Mouse (Mus musculus) embryo, embryonic 11.5 days (tissue): ENCODE measurements around the gene Ccno.
A peak's percentile ranks its signal among the peaks of the same experiment; 100 is the strongest.

Source experiments
- DNase-seq: peaks from one replicate; pipeline ENCODE4 v3.0.0-alpha.2; 2012; ENCODE audit warnings: low read depth, low spot score

The Ccno gene

GRCm38 (mm10) chr13:112987532-112987943 lies at the start of gene Ccno:
Gene Ccno (plus strand): TSS chr13:112987802.
- DNase-seq, result peak; percentile 84

GRCm38 (mm10) chr13:112938130-112938529 lies 49.5 kb upstream of the Ccno start:
- no peak for DNase-seq

GRCm38 (mm10) chr13:112941879-112942330 lies 45.7 kb upstream of the Ccno start:
- DNase-seq, result no peak

DNA sequence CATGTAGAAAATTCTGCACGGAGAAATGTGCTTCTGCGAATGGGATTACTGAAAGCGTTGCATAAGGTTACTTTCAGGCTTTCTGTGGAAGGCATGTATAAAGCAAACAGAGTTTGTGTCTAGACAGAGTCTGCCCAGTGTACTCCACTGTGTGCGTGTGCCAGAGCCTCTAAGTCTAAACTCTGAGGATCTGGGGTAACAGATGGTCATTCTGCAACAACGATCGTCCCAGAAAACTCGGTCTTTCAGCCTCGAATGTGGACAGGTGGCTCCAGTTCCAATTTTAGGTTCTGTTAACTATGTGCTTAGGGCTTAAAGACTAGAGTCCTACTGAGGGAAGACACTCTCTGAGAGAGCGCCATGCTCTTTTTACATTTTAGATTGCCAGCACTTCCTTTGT lies 42.3 kb upstream of the Ccno start:
- no peak for DNase-seq

GRCm38 (mm10) chr13:112945900-112946299 lies 41.7 kb upstream of the Ccno start:
- DNase-seq, result no peak

DNA sequence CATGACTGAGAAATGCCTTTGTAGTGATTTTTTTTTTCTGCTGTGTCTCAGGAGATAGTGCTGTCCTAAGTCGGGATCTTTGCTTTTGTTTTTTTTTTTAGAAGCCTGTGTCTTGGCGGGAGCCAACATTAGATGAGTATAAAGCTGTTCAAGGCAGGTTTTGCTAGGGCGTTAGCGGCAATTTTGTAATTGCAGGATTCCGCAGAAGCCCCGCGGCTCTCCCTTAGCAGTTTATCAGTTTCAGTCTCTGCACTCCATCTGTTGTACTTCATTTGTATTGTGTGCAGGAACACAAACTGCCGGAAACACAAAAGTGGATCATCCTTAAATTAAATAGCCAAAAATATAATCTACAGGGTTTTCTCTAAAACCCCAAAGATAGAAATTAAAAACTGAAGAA lies 33.5 kb upstream of the Ccno start:
- DNase-seq, result no peak

DNA sequence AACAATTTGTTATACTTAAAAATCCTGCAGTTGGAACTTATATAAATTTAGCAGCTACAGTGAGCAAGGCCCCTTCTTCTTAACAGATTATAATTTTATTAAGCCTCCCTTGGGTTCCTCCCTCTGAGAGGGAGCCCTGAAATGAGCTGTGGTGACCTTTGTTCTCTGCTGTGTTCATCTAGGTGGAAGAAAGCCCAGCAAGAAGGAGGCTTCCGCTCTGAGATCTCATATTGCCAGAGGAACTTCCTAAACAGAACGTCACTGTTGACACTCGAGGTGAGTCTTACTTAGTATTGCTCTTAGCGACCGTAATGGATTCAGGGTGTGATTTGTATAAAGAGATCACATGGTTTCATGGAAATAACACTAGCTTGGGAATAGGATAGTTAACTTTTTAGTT lies 24.5 kb upstream of the Ccno start:
- no peak for DNase-seq

DNA sequence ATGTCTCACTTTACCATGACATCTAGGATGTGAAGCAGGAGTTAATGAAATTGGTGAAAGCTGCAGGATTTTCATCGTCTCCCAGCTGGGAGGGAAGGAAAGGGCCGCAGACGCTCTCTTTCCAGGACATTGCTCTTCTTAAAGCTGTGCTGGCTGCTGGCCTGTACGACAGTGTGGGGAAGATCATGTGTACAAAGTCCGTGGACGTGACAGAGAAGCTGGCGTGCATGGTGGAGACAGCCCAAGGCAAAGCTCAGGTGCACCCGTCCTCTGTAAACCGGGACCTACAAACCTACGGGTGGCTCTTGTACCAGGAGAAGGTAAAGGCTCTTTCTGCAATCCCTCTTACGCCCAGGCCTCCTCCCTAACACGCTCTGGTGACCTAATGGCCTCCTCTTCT lies 23.2 kb upstream of the Ccno start:
- DNase-seq, result no peak

- DNase-seq, result no peak
Observed at GRCm38 (mm10) chr13:112967267-112967666, 20.3 kb upstream of the Ccno start.

- no peak for DNase-seq
Observed at GRCm38 (mm10) chr13:112976720-112977119, 10.9 kb upstream of the Ccno start.

DNA sequence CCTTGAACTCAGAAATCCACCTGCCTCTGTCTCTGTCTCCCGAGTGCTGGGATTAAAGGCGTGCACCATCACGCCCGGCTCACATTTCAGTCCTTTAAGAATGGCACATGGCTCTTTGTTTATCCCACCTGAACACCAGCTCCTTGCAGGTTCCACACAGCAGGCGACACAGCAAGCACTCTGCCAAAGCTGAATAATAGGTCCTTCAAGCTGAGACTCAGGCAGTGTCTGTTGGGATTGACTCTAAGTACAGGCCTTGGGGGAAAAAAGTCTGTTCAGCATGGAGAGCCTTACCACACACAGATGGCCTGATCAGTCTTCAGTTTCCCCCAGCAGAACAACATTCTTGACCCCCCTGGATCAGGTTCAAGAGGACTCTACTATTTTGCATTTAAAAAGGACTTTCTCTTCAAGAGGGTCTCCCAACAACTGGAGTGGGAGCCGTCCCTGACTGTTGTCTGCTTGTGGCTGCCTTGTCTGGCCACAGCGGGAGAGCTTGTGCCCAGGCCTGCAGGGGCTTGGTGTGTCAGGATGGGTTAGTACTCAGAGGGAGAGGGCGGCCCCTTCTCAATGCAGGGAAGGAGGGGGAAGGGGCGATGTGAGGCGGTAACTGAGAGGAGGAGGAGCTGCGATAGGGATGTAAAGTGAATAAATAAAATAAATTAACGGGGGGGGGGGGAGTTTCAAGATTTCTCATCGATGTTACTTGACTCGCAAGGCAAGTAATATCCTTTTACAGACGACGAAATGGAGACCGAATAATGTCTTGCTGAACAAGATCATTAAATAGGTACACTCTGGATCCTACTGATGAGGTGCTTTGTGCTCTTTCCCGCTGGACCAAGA lies 1.8 kb upstream of the Ccno start:
- DNase-seq, result no peak

GRCm38 (mm10) chr13:112986451-112986950 lies 1.1 kb upstream of the Ccno start:
- no peak for DNase-seq

GRCm38 (mm10) chr13:112987991-112988390 lies 389 bp downstream of the Ccno start:
- DNase-seq, result no peak

DNA sequence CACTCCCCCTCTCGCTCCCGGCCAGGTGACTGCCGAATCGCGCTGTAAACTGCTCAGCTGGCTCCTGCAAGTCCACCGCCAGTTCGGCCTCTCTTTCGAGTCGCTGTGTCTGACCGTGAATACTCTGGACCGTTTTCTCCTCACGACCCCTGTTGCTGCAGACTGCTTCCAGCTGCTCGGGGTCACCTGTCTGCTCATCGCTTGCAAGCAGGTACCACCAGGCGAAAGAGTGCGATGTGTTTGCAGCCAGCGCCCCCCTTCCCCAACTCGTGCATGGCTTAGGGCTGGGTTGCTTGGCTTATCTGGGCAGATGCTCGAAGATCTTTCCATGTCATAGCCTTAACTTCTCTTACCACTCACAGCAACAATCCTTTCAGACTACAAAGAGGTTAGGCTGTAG lies 1.3 kb downstream of the Ccno start:
- no peak for DNase-seq

- DNase-seq, result no peak
Observed at GRCm38 (mm10) chr13:112989541-112989940, 1.9 kb downstream of the Ccno start.

DNA sequence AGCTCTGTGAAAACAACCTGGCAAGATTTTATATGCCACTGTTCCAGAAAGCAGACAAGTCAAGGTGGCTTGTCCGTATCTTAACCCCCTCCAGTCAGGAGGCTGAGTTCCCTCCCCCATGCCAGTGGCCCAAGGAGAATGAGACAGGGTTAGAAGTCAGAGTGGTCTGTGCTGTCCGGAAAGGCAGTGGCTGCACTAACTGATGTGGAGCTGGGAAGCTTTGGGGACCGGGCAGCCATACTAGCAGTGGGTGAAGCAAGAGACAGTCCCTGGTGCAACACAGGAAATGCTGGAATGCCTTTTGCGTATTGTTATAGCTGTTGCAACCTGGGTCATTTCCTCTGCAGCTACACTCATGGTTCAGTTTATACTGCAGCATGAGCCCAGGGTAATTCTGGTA lies 2.7 kb downstream of the Ccno start:
- no peak for DNase-seq

- DNase-seq, result no peak
Observed at GRCm38 (mm10) chr13:112993531-112994152, 6.0 kb downstream of the Ccno start, which contains the start of gene Mcidas. Gene Mcidas (plus strand): TSS chr13:112993845.

DNA sequence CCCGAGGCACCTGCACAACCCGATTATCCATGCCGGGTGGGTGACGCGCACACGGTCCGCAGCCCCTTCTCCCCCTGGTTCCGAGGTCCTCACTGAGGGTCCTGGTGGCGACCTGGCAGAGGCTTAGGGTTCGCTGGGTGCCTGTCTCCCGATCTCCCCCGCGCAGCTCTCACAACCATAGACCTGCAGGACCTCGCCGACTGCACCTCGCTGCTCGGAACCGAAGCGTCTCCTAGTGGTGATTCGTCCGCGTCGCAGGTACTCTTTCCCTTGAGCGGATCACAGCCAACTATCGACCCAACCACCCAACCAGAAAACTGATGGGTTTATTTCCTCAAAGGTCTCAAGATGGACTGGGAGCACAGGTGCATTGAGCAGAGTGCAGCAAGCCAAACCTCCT lies 6.6 kb downstream of the Ccno start:
- DNase-seq, result no peak

- no peak for DNase-seq
Observed at GRCm38 (mm10) chr13:112996407-112996806, 8.8 kb downstream of the Ccno start.

- DNase-seq, result no peak
Observed at GRCm38 (mm10) chr13:112997369-112997768, 9.8 kb downstream of the Ccno start.

DNA sequence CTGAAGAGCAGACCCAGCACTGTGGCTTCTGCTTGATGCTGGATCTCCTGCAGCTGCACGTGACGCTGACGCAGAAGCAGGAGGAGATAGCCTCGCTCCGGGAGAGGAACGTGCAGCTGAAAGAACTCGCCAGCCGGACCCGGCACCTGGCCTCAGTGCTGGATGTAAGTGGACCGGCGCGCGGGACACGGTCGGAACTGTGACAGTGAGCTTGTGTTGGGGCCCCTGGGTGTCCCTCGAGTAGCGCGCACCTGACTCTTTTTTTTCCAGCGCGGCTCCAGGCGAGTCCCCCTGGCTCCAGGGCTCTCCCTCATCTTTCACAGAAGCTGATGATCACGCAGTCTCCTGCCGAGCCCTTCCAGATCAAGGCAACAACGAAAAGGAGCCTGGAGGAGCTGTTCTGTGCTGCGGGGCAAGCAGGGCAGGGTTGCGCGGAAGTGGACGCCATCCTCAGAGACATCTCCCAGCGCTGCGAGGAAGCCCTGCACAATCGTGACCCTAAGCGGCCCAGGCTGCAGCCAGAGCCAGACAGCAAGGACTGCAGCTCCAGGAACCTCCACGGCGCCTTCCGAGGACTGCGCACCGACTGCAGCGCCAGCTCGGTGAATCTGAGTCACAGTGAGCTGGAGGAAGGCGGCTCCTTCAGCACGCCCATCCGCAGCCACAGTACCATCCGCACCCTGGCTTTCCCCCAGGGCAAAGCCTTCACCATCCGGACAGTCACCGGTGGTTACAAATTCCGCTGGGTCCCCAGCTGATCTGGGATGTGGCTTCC lies 11.0 kb downstream of the Ccno start:
- no peak for DNase-seq

DNA sequence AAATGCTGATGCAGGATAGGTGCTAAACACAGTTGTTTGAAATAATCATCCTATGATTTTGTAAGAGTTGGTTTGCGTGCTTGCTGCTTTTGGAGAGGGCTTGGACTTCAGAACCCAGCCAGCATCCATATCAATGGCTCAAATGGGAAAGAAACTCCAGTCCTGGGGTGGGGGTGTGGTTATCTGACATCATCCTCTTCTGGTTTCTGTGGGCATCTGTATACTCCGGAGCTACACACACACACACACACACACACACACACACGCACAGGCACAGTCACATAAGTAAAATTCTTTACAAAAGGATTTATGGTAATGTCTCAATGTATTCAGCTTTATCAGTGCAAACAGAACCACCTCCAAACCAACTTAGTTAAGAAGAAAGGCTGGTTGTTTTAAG lies 12.5 kb downstream of the Ccno start:
- DNase-seq, result no peak
